Mouse (Mus musculus) forebrain, embryonic 10.5 days (tissue): ENCODE measurements at regions not wholly inside any gene's neighbourhood (a gene's known extent, or its start where the extent isn't known, plus 50 kb on each side); places are given as distances from the start of the nearest gene placed in this dataset.

ENCODE experiments used
- DNase-seq: peaks from one replicate; pipeline ENCODE4 v3.0.0-alpha.2; 2017; ENCODE audit warnings: low spot score; ENCODE audit errors: extremely low spot score
- H3K27ac ChIP-seq: fragments of 300-500 bp; sonication (generic); 2 replicates; pipeline ENCODE4 v1.5.1; 2016; ENCODE audit warnings: mild to moderate bottlenecking
- H3K27me3 ChIP-seq: fragments of 300-500 bp; sonication (generic); 2 replicates; pipeline ENCODE4 v1.6.1; 2016; ENCODE audit warnings: mild to moderate bottlenecking; ENCODE audit not compliant: poor library complexity, severe bottlenecking
- H3K36me3 ChIP-seq: fragments of 300-500 bp; sonication (generic); replicated peaks from 2 replicates; pipeline ENCODE4 v1.6.1; 2016; ENCODE audit warnings: mild to moderate bottlenecking, moderate library complexity
- H3K4me1 ChIP-seq: fragments of 300-500 bp; sonication (generic); 2 replicates; pipeline ENCODE4 v1.6.1; 2016
- H3K4me3 ChIP-seq: fragments of 300-500 bp; sonication (generic); 2 replicates; pipeline ENCODE4 v1.5.1; 2016; ENCODE audit warnings: mild to moderate bottlenecking, moderate library complexity
- H3K9me3 ChIP-seq: fragments of 300-500 bp; sonication (generic); 2 replicates; pipeline ENCODE4 v1.6.1; 2016; ENCODE audit warnings: mild to moderate bottlenecking, moderate library complexity
- WGBS: fragments of 180-500 bp; shearing (Covaris S2); methylation state at CpG from one replicate; pipeline ENCODE4 v1.1.7; 2016; 5-methylcytosine and 5-hydroxymethylcytosine counted together

GRCm38 (mm10) chr14:36453049-36453448, 358.3 kb downstream of the 4930474N05Rik start:
- Histone ChIP-seq H3K27me3 (no peaks in the 10 kb centered on the region), H3K4me1 (no peaks in the 10 kb centered on the region), H3K9me3 (no peaks in the 10 kb centered on the region), H3K36me3 (no peaks in the 10 kb centered on the region), H3K4me3 (no peak overlapping the region), H3K27ac (no peak overlapping the region)
- no peak for DNase-seq
- 86% methylated on average over 1 of the region's 1 CpGs for WGBS

- H3K36me3 ChIP-seq, result no peaks in the 10 kb centered on the region
- no peak overlapping the region for H3K27ac ChIP-seq
- H3K9me3 ChIP-seq, result no peaks in the 10 kb centered on the region
- no peaks in the 10 kb centered on the region for H3K27me3 ChIP-seq
- no peaks in the 10 kb centered on the region for H3K4me1 ChIP-seq
- DNase-seq, result no peak
- H3K4me3 ChIP-seq, result no peak overlapping the region
These were observed 355.4 kb downstream of the 4930474N05Rik start for GRCm38 (mm10) chr14:36450126-36450525.

- Histone ChIP-seq H3K27me3 (peaks cover 34% of the 10 kb centered on the region), H3K4me1 (peaks cover 9% of the 10 kb centered on the region; the same call in 1 of the 2 replicates), H3K27ac (no peak overlapping the region), H3K4me3 (no peak overlapping the region), H3K9me3 (no peaks in the 10 kb centered on the region), H3K36me3 (no peaks in the 10 kb centered on the region)
- DNase-seq, result peak; percentile 14
- WGBS, result 44% methylated on average over 3 of the region's 3 CpGs
These were observed 320.0 kb downstream of the 4930474N05Rik start for GRCm38 (mm10) chr14:36414656-36415273.

GRCm38 (mm10) chr14:36414180-36414579, 319.5 kb downstream of the 4930474N05Rik start:
- Histone ChIP-seq H3K4me1 (peaks cover 9% of the 10 kb centered on the region; the same call in 1 of the 2 replicates), H3K9me3 (no peaks in the 10 kb centered on the region), H3K27me3 (peaks cover 34% of the 10 kb centered on the region), H3K36me3 (no peaks in the 10 kb centered on the region), H3K27ac (no peak overlapping the region), H3K4me3 (no peak overlapping the region)
- DNase-seq, result no peak
- 76% methylated on average over 1 of the region's 1 CpGs for WGBS
